Mouse (Mus musculus): ENCODE measurements around the gene Aadacl3.

DNA sequence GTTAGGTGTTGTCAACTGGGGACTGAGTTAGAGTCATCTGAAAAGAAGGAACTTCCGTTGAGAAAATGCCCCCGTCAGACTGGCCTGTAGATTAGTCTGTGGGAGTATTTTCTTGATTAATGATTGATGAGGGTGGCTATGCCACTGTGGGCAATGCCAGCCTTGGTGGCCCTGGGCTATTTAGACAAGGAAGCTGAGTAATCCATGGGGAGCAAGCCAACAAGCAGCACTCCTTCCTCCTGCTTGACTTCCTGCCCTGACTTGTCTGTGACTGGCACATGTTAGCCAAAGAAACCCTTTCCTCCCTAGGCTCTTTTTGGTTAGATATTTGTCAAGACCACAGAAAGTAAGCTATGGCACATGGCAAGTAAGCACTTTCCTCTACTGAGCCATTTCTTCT is 32.8 kb downstream of the Aadacl3 start:
- TF ChIP-seq CTCF (IDR thresholded peaks at IDR 0.05; ENCODE audit: low read depth, low read length) (no peak), POLR2A (IDR thresholded peaks at IDR 0.05; ENCODE audit: borderline replicate concordance, low read depth, low read length) (no peak)
